Mouse (Mus musculus) heart, embryonic 10.5 days (tissue): Measurements from ENCODE around the gene Chst3. TPM values are rescaled to one million over a fixed set of nuclear protein-coding genes. Genes with fewer than 3 reads are reported as not detected.
A peak's percentile ranks its signal among the peaks of the same experiment; 100 is the strongest.

Experiments
- DNase-seq: peaks from one replicate; pipeline ENCODE4 v3.0.0-alpha.2; 2017; ENCODE audit warnings: low spot score
- H3K27ac ChIP-seq: fragments of 300-500 bp; sonication (generic); 2 replicates; pipeline ENCODE4 v1.5.1; 2016; ENCODE audit warnings: mild to moderate bottlenecking
- H3K27me3 ChIP-seq: fragments of 300-500 bp; sonication (generic); 2 replicates; pipeline ENCODE4 v1.6.1; 2016; ENCODE audit warnings: mild to moderate bottlenecking; ENCODE audit not compliant: poor library complexity, insufficient read depth, severe bottlenecking
- H3K36me3 ChIP-seq: fragments of 300-500 bp; sonication (generic); 2 replicates; pipeline ENCODE4 v1.6.1; 2016; ENCODE audit warnings: mild to moderate bottlenecking, moderate library complexity
- H3K4me1 ChIP-seq: fragments of 300-500 bp; sonication (generic); 2 replicates; pipeline ENCODE4 v1.6.1; 2016; ENCODE audit warnings: mild to moderate bottlenecking
- H3K4me3 ChIP-seq: fragments of 300-500 bp; sonication (generic); 2 replicates; pipeline ENCODE4 v1.5.1; 2016; ENCODE audit warnings: mild to moderate bottlenecking, moderate library complexity
- H3K9me3 ChIP-seq: fragments of 300-500 bp; sonication (generic); 2 replicates; pipeline ENCODE4 v1.6.1; 2016; ENCODE audit warnings: mild to moderate bottlenecking, moderate library complexity
- WGBS: fragments of 180-500 bp; shearing (Covaris S2); methylation state at CpG from one replicate; pipeline ENCODE4 v1.1.7; 2016; 5-methylcytosine and 5-hydroxymethylcytosine counted together
- polyA plus RNA-seq: library from polyadenylated mRNA; unstranded; fragments of >200 nt; fragmentation: Nextera tagmentation; extraction: Ambion mirVana; gene quantifications from 2 replicates; pipeline ENCODE4 v1.2.1, GENCODE M21; 2016

Gene Chst3
- polyA plus RNA-seq, 1 experiment from 2014 or later: 0.89 TPM

DNA sequence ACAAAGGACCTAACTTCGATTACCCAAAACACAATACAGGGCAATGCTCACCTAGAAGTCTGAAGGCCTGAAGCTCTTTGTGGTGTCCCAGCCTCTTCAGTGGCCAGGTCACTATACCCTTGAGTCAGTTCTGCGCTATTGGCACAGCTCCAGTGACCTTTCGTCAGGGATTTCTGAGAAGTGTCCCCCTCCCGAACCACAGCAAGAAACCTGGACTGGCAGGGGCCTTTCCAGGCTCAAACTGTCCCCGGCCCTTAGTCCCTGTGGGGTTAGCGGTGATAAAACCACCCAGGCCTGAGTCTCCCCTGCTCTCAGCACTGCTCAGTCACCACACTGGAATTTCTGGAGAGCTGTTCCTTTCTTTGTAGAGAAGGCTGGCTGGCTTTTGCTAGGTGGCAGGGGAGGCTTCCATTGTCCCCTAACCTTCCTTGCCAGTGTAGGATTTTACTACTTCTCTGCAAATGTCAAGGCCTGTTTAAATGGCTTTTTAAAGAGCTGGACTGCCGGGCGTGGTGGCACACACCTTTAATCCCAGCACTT, 11.8 kb downstream of the Chst3 start:
- no peaks in the 10 kb centered on the region for H3K36me3 ChIP-seq
- peaks cover 41% of the 10 kb centered on the region for H3K4me1 ChIP-seq
- H3K27me3 ChIP-seq: peaks cover 6% of the 10 kb centered on the region; the same call in 1 of the 2 replicates
- peak overlapping the region; percentile 67 for H3K27ac ChIP-seq
- H3K9me3 ChIP-seq: no peaks in the 10 kb centered on the region
- 55% methylated on average over 8 of the region's 8 CpGs for WGBS
- DNase-seq: no peak
- no peak overlapping the region for H3K4me3 ChIP-seq

DNA sequence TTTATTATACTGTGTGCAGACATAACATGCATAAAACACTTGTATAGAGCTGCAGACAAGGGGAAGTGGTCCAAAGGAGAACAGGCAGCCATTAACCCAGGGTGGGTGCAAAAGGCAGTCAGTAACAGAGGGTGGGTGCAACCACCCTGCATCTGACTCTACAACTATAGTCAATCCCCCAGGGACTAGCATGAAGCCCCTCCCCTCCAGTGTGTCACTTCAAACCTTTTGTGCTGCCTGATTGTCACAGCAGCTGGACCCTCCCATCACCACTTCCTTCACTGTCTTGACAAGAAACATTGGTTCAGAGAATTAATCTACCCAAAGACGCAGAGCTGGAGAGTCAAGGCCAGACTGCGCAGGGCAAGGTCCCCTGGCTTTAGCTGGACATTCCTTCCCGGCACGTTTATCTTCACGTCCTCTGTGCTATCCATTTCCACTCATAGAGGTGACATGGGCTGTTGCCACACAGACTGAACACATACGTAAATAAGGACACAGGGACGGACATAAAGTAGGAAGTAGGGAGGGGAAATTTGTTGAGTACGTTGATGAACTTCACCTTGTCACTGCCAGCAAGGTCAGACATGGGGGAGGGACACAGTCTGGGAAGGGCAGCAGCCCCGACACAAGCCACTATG, 13.3 kb downstream of the Chst3 start:
- H3K36me3 ChIP-seq: no peaks in the 10 kb centered on the region
- 42% methylated on average over 9 of the region's 9 CpGs for WGBS
- H3K4me3 ChIP-seq: no peak overlapping the region
- H3K4me1 ChIP-seq: peaks cover 35% of the 10 kb centered on the region
- H3K9me3 ChIP-seq: no peaks in the 10 kb centered on the region
- no peak for DNase-seq
- no peaks in the 10 kb centered on the region for H3K27me3 ChIP-seq
- H3K27ac ChIP-seq: peak overlapping the region; percentile 67

DNA sequence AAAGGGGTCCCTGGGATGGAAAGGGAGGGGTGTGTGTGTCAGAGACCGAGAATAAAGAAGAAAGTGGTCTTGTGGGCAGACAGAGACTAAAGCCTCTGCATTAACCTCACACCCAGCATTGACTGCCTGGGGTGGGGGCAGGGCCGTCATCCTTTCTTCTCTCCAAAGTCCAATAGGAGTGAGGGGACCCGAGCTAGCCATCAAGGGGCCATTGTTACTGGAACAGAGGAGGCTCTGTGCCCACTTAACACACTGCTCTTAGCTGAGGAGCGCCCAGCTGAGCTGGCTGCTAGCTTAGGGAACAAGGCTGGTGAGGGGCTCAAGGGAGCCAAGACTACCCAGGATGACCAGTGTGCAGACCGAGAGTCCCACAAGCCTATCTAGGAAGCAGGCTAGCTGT, 16.3 kb downstream of the Chst3 start:
- H3K4me3 ChIP-seq: no peak overlapping the region
- WGBS: 35% methylated on average over 5 of the region's 5 CpGs
- no peak overlapping the region for H3K27ac ChIP-seq
- no peak for DNase-seq
- H3K4me1 ChIP-seq: peaks cover 27% of the 10 kb centered on the region
- no peaks in the 10 kb centered on the region for H3K9me3 ChIP-seq
- H3K36me3 ChIP-seq: no peaks in the 10 kb centered on the region
- H3K27me3 ChIP-seq: no peaks in the 10 kb centered on the region

DNA sequence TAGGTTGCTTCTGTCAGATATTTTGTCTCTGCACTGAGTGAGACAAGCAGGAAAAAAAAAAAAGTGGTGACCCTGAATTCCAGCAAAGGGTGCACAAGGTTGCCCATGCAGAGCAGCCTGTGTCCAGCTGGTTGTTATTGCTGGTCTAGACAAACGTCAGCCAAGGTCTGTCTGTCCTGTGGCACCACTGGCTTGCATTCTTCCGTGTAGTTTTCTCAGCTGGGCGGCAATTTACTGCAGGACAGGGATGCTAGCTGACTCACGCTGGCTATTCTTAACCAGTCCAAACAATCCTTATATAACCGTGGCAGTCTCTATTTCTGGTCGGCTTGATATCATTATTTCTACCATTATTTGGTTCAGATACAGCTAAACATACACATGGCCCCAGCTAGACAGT, 18.1 kb downstream of the Chst3 start:
- 64% methylated on average over 6 of the region's 6 CpGs for WGBS
- Histone ChIP-seq H3K4me1 (peaks cover 14% of the 10 kb centered on the region), H3K4me3 (no peak overlapping the region)

DNA sequence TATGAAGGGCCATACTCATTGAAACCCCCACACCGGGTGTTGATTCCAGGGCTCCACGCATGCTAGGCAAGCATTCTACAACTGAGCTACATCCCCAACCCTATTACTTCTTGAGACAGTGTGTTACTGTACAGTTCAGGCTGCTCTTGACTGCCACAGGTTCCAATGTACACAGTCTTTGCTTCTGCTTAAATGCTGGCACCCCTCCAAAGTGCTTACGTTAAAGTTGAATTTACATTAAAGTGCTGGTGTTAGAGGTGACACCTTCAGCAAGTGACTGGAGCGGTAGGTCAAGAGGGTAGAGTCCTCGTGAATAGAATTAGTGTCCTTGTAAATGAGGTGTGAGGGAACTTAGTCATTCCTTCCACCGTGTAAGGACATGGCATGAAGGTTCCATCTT, 19.7 kb downstream of the Chst3 start:
- Histone ChIP-seq H3K27me3 (no peaks in the 10 kb centered on the region), H3K36me3 (no peaks in the 10 kb centered on the region), H3K27ac (no peak overlapping the region), H3K4me3 (no peak overlapping the region), H3K9me3 (no peaks in the 10 kb centered on the region), H3K4me1 (peaks cover 18% of the 10 kb centered on the region)
- DNase-seq: no peak
- WGBS: 75% methylated on average over 6 of the region's 6 CpGs

More for the DNA sequence above, 18.1 kb downstream of the Chst3 start:
- Histone ChIP-seq H3K27ac (no peak overlapping the region), H3K36me3 (no peaks in the 10 kb centered on the region), H3K27me3 (no peaks in the 10 kb centered on the region), H3K9me3 (no peaks in the 10 kb centered on the region)
- no peak for DNase-seq

DNA sequence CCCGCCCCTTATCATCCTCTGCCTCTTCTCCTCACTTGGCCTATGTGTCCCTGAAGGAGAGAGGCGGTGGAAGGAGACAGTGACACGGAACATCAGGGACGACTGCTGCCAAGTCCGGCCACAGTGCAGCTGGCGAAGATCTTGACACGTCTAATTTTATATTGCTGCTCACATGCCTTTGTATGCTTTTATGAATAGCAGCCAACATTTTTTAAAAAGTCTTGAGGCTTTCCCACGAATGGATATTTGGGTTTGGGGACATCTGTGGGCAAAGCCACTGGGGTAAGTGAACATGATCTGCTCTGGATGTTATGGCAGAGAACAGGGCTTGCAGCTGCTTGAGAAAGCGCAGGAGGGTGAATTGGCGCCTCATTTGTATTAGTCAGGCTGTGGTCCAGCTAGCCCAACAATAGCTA, 21.6 kb downstream of the Chst3 start:
- no peaks in the 10 kb centered on the region for H3K36me3 ChIP-seq
- H3K4me1 ChIP-seq: peaks cover 24% of the 10 kb centered on the region
- DNase-seq: no peak
- H3K9me3 ChIP-seq: no peaks in the 10 kb centered on the region
- WGBS: 82% methylated on average over 10 of the region's 10 CpGs
- peaks cover 7% of the 10 kb centered on the region for H3K27me3 ChIP-seq
- H3K27ac ChIP-seq: no peak overlapping the region
- H3K4me3 ChIP-seq: no peak overlapping the region

DNA sequence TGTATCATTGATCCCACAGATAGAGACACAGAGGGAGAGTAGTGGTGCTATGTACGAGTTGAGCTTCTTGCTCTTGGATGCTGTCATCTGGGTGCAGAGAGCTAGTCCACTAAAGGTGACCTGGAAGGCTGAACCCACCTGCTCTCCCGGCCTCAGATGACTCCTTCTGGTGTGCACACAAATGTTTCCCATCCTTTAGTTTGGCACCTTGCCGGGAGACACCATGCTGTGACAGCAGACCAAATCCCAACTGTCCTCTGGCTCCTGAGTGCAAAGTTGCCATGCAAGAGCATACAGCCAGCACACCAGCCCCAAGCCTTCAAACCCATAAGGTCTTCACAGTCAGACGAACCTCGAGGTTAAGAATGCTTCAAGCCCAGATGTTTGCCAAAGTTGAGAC, 22.1 kb downstream of the Chst3 start:
- Histone ChIP-seq H3K4me3 (no peak overlapping the region), H3K9me3 (no peaks in the 10 kb centered on the region), H3K27me3 (peaks cover 10% of the 10 kb centered on the region), H3K27ac (no peak overlapping the region), H3K4me1 (peaks cover 25% of the 10 kb centered on the region), H3K36me3 (no peaks in the 10 kb centered on the region)
- DNase-seq: no peak
- WGBS: 70% methylated on average over 5 of the region's 5 CpGs

DNA sequence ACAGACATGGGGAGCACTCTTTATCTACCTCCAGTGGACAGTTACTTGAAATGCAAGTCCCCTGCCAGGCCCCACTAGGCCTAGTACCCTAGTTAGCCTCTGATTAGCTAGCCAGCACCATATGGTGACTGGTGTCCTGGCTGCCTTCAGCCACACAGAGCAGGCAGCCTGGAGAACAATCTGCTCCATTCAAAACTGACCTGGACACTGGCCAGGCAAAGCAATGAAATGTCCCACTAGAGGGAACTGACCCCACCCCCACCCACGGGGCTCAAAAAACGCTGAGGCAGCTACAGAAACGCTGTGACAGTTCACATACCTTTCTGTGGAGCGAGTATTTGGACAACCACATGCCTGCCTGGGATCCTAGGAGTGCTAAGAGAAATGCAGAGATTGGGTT, 24.0 kb downstream of the Chst3 start:
- no peak for DNase-seq
- peaks cover 28% of the 10 kb centered on the region for H3K27me3 ChIP-seq
- H3K27ac ChIP-seq: peak overlapping the region; percentile 36; the same call in 1 of the 2 replicates
- H3K4me3 ChIP-seq: no peak overlapping the region
- H3K9me3 ChIP-seq: no peaks in the 10 kb centered on the region
- H3K36me3 ChIP-seq: no peaks in the 10 kb centered on the region
- H3K4me1 ChIP-seq: peaks cover 31% of the 10 kb centered on the region
- 30% methylated on average over 4 of the region's 4 CpGs for WGBS

DNA sequence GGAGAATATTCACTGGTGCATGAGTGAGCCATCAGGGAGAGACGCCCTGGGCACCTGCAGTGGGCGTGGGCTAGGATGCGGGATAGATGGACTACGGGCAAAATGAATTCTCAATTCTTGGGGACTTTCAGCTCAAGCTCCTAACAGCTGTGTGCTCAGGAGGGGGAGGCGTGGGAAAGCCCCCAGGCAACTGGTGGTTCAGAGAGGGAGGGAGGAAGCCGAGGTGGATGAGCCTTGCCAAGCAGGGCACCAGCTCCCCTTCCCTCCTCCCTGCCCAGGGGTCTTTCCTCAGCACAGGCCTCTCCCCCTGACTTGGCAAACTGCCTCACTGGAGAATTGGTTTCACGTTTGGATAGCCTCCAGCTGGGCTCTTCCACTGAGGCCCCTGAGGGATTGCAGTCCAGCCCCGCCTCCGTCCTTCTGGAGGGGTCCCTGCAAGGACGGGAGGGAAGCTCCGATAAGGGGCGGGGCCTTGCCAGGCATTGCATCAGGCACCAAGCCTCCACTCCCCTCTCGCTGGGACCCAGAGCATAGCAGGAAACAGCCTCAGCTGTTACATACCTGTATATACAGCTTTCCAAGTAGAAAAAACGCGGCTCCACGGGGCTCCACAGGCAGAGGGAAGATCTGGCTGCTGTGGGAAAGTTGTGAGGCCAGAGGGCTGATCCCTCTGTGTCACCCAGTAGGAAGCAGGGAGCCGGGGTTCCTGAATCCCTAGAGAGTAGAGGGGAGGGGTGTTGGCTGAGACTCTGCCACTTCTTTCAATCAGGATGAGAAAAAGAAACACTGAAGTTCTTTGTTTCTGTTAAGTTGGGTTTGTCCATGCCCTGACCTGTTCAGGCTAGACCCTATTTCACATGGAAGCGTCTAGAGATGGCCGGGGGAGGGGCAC, 25.3 kb downstream of the Chst3 start:
- Histone ChIP-seq H3K36me3 (no peaks in the 10 kb centered on the region), H3K27ac (peak overlapping the region; percentile 42; the same call in 1 of the 2 replicates), H3K27me3 (peaks cover 31% of the 10 kb centered on the region), H3K4me1 (peaks cover 31% of the 10 kb centered on the region), H3K9me3 (no peaks in the 10 kb centered on the region), H3K4me3 (peak overlapping the region; percentile 45)
- 12% methylated on average over 19 of the region's 19 CpGs for WGBS
- DNase-seq: peak; percentile 88

DNA sequence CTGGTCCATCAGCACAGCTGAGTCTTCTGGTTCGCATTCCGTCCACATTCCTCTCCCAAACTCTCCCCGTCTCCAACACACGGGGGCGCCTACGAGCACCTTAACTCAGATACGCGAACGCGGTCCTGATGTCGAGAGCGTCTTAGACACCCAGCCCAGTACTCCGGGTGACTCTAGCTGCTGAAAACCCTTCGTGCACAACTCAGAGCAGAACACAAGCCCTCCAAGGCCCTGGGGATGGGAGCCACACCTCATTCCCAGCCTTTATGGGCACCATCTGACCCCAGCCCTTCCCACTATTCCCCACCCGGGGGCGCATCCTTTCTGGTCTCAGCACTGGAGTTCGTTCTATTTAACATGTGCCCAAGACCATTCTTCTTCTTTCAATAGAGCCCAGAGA, 27.3 kb downstream of the Chst3 start:
- no peaks in the 10 kb centered on the region for H3K36me3 ChIP-seq
- H3K27me3 ChIP-seq: peaks cover 45% of the 10 kb centered on the region
- no peaks in the 10 kb centered on the region for H3K9me3 ChIP-seq
- H3K27ac ChIP-seq: no peak overlapping the region
- peak overlapping the region; percentile 49 for H3K4me3 ChIP-seq
- peak; percentile 84 for DNase-seq
- WGBS: 1% methylated on average over 17 of the region's 17 CpGs
- H3K4me1 ChIP-seq: peaks cover 31% of the 10 kb centered on the region

DNA sequence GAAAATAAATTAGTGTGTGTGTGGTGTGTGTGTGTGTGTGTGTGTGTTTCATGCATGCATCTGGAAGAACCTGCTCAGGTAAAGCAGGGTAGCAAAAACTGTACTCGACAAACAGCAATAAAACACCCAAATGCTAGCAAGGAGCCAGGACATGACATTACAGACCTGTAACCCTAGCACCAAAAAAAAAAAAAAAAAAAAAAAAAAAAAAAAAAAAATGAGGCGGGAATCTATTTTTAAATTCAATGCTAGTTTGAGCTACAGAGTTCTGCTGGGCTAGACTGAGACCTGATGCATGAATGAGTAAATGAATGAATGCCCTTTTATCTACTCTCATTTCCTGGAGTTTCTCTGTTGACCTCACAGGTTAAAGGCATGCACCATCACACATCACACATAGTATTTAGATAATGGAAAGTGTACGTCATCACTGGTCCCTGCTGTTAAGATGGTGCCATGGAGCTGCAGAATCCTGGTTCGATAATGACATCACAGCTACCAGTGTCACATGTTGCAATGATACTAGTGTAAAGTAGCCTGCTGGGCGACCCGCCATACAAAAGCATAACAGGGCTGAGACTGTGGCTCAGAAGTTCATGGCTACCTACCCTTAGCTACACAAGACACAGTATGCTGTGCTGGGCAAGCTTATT, 29.4 kb downstream of the Chst3 start:
- H3K4me3 ChIP-seq: no peak overlapping the region
- no peak for DNase-seq
- H3K9me3 ChIP-seq: no peaks in the 10 kb centered on the region
- WGBS: 69% methylated on average over 6 of the region's 6 CpGs
- H3K27ac ChIP-seq: no peak overlapping the region
- peaks cover 24% of the 10 kb centered on the region for H3K4me1 ChIP-seq
- no peaks in the 10 kb centered on the region for H3K36me3 ChIP-seq
- H3K27me3 ChIP-seq: peaks cover 66% of the 10 kb centered on the region

DNA sequence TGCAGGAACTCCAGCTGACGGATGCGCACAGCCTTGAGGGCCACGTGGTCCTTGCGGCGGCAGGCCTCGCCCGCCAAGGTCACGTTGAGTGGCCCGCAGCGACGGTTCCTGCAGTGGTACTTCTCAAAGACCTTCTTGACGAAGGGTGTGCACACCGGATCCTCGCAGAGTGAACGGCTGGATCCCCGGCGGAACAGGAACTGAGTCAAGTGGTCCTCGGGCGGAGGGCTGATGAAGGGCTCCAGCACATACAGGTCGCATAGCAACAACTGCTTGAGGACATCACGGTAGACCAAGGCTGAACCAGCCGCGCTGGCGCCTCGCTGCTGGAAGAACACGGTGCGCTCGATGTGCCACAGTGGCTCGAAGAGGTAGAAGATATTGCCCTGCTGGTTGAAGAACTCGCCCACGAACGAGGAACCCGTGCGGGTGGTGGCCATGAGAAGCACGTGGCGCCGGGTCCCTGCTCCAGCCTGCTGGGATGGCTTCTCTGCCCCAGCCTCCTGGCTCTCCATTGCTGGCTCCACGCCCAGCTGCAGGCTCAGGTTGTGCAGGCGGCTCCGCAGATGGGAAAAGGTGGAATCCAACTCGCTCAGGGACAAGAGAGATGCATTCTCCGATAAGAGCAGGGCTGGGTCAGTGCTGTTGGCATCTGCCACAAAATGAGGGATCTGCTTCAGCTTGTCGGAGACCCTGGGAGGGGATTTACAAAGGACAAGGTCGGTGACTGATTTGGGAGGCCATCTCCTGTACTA, 32.7 kb downstream of the Chst3 start:
- Histone ChIP-seq H3K4me3 (0 out of 2 replicates have a peak overlapping the region, but pooled peaks have one; percentile 3), H3K27me3 (peaks cover 63% of the 10 kb centered on the region), H3K4me1 (peaks cover under 1% of the 10 kb centered on the region; the same call in 1 of the 2 replicates), H3K36me3 (no peaks in the 10 kb centered on the region), H3K9me3 (no peaks in the 10 kb centered on the region), H3K27ac (peak overlapping the region; percentile 6; the same call in 1 of the 2 replicates)
- 54% methylated on average over 44 of the region's 44 CpGs for WGBS
- DNase-seq: no peak
